Mouse (Mus musculus): Measurements from ENCODE around the gene Nt5dc2. TPM values are rescaled to one million over a fixed set of nuclear protein-coding genes. Genes with fewer than 3 reads are reported as not detected.

Gene Nt5dc2
- polyA plus RNA-seq, 1 experiment from 2014 or later = 324 TPM

GRCm38 (mm10) chr14:31137281-31137595 lies 6.4 kb downstream of the Nt5dc2 start:
- Histone ChIP-seq H3K9ac (replicated peaks; ENCODE audit: low read depth, low read length) (no peak overlapping the region), H3K27me3 (ENCODE audit: control insufficient read depth, insufficient read depth, low read length) (no peaks in the 10 kb centered on the region), H3K4me1 (ENCODE audit: control insufficient read depth, insufficient read depth, low read length) (peaks cover 17% of the 10 kb centered on the region), H3K4me2 (replicated peaks; ENCODE audit: low read depth, low read length) (no peak overlapping the region), H3K36me3 (ENCODE audit: control insufficient read depth, insufficient read depth, low read length) (peaks cover 68% of the 10 kb centered on the region), H3K27ac (ENCODE audit: low read length) (0 out of 2 replicates have a peak overlapping the region, but pooled peaks have one; percentile 48), H3K4me3 (ENCODE audit: low read depth, low read length) (no peak overlapping the region), H3K9me3 (ENCODE audit: control insufficient read depth, low read depth, low read length) (no peaks in the 10 kb centered on the region)
- ATAC-seq (ENCODE audit: insufficient number of reproducible peaks, insufficient read depth, low FRiP score, low read depth) = no peak
- WGBS = 80% methylated on average over 10 of the region's 10 CpGs

DNA sequence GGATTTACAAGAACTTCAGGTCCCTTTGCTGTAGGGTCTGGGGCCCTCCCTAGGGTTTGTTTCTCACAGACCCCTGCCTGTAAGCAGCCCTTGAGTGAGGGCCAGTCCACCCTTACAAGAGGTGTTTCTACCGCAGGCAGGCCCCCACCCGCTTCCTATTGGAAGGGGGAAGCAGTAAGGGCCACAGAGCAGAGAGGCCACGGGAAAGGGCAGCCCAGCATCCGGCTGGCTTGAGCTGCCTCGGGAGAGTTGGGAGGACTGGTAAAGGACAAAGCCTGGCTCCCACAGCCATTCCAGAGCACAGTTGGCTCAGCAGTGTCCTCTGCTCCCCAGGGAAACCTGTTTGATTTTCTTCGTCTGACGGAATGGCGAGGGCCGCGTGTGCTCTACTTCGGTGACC lies 6.9 kb downstream of the Nt5dc2 start:
- no peaks in the 10 kb centered on the region for H3K27me3 ChIP-seq (ENCODE audit: control insufficient read depth, insufficient read depth, low read length)
- H3K4me3 ChIP-seq (ENCODE audit: low read depth, low read length) = no peak overlapping the region
- no peaks in the 10 kb centered on the region for H3K9me3 ChIP-seq (ENCODE audit: control insufficient read depth, low read depth, low read length)
- 88% methylated on average over 11 of the region's 11 CpGs for WGBS
- no peak overlapping the region for H3K4me2 ChIP-seq (replicated peaks; ENCODE audit: low read depth, low read length)
- peaks cover 68% of the 10 kb centered on the region for H3K36me3 ChIP-seq (ENCODE audit: control insufficient read depth, insufficient read depth, low read length)
- H3K9ac ChIP-seq (replicated peaks; ENCODE audit: low read depth, low read length) = no peak overlapping the region
- 0 out of 2 replicates have a peak overlapping the region, but pooled peaks have one; percentile 48 for H3K27ac ChIP-seq (ENCODE audit: low read length)
- peaks cover 11% of the 10 kb centered on the region for H3K4me1 ChIP-seq (ENCODE audit: control insufficient read depth, insufficient read depth, low read length)
- ATAC-seq (ENCODE audit: insufficient number of reproducible peaks, insufficient read depth, low FRiP score, low read depth) = no peak

- 91% methylated on average over 24 of the region's 35 CpGs for WGBS
- no peak overlapping the region for H3K9ac ChIP-seq (replicated peaks; ENCODE audit: low read depth, low read length)
- H3K36me3 ChIP-seq (ENCODE audit: control insufficient read depth, insufficient read depth, low read length) = peaks cover 68% of the 10 kb centered on the region
- H3K4me3 ChIP-seq (ENCODE audit: low read depth, low read length) = no peak overlapping the region
- H3K4me2 ChIP-seq (replicated peaks; ENCODE audit: low read depth, low read length) = no peak overlapping the region
- peaks cover 6% of the 10 kb centered on the region for H3K4me1 ChIP-seq (ENCODE audit: control insufficient read depth, insufficient read depth, low read length)
- ATAC-seq (ENCODE audit: insufficient number of reproducible peaks, insufficient read depth, low FRiP score, low read depth) = no peak
- no peak overlapping the region for H3K27ac ChIP-seq (ENCODE audit: low read length)
- H3K9me3 ChIP-seq (ENCODE audit: control insufficient read depth, low read depth, low read length) = no peaks in the 10 kb centered on the region
- no peaks in the 10 kb centered on the region for H3K27me3 ChIP-seq (ENCODE audit: control insufficient read depth, insufficient read depth, low read length)
Measured at GRCm38 (mm10) chr14:31138219-31138896, 7.5 kb downstream of the Nt5dc2 start.

DNA sequence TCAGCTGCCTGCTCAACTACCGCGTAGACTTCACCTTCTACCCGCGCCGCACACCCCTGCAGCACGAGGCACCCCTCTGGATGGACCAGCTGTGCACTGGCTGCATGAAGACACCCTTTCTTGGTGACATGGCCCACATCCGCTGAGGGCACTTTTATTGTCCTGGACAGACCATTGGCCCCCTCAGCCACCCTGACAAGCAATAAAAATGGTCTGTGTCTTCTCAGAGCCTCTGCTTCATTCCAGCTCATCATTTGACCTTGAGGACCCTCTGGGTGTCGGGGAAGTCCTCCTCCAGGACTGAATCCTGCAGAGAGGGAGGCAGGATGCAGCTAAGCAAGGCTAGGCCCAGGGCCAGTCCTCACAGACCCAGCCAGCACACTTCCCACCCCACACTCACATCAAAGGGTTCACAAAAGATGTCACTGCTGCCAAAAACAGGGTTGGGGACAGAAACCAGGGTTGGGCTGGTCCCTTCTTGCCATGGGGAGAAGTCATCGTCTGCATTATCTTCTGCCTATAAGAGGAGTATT lies 8.1 kb downstream of the Nt5dc2 start:
- Histone ChIP-seq H3K4me1 (ENCODE audit: control insufficient read depth, insufficient read depth, low read length) (no peaks in the 10 kb centered on the region), H3K36me3 (ENCODE audit: control insufficient read depth, insufficient read depth, low read length) (peaks cover 68% of the 10 kb centered on the region), H3K4me3 (ENCODE audit: low read depth, low read length) (no peak overlapping the region), H3K9ac (replicated peaks; ENCODE audit: low read depth, low read length) (no peak overlapping the region), H3K27ac (ENCODE audit: low read length) (no peak overlapping the region), H3K27me3 (ENCODE audit: control insufficient read depth, insufficient read depth, low read length) (no peaks in the 10 kb centered on the region), H3K9me3 (ENCODE audit: control insufficient read depth, low read depth, low read length) (no peaks in the 10 kb centered on the region), H3K4me2 (replicated peaks; ENCODE audit: low read depth, low read length) (no peak overlapping the region)
- WGBS = 91% methylated on average over 9 of the region's 9 CpGs
- ATAC-seq (ENCODE audit: insufficient number of reproducible peaks, insufficient read depth, low FRiP score, low read depth) = no peak

DNA sequence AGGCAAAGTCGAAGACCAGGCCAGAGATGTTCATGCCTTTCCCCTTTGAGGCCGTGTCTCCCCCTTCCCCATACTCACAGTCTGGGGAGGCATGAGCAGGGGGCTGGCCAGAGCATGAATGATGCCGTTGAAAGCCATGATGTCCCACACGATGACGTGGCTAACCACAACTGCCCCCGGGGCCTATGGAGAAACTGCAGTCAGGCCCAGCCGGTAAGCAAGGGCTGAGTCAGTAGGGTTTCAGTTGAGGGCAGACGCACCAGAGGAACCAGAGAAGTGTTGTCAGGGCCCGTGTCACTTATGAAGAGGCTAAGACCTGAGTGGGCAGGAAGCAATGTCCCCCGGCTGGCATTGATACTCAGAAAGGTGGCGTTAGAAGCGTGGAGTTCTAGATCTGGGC lies 8.8 kb downstream of the Nt5dc2 start:
- Histone ChIP-seq H3K9me3 (ENCODE audit: control insufficient read depth, low read depth, low read length) (no peaks in the 10 kb centered on the region), H3K9ac (replicated peaks; ENCODE audit: low read depth, low read length) (no peak overlapping the region), H3K27ac (ENCODE audit: low read length) (no peak overlapping the region), H3K4me3 (ENCODE audit: low read depth, low read length) (no peak overlapping the region), H3K36me3 (ENCODE audit: control insufficient read depth, insufficient read depth, low read length) (peaks cover 67% of the 10 kb centered on the region), H3K27me3 (ENCODE audit: control insufficient read depth, insufficient read depth, low read length) (no peaks in the 10 kb centered on the region), H3K4me2 (replicated peaks; ENCODE audit: low read depth, low read length) (no peak overlapping the region), H3K4me1 (ENCODE audit: control insufficient read depth, insufficient read depth, low read length) (no peaks in the 10 kb centered on the region)
- WGBS = 90% methylated on average over 12 of the region's 12 CpGs
- no peak for ATAC-seq (ENCODE audit: insufficient number of reproducible peaks, insufficient read depth, low FRiP score, low read depth)

GRCm38 (mm10) chr14:31140141-31140540 lies 9.3 kb downstream of the Nt5dc2 start:
- Histone ChIP-seq H3K36me3 (ENCODE audit: control insufficient read depth, insufficient read depth, low read length) (peaks cover 62% of the 10 kb centered on the region), H3K27ac (ENCODE audit: low read length) (no peak overlapping the region)
- WGBS = 87% methylated on average over 15 of the region's 15 CpGs

GRCm38 (mm10) chr14:31141011-31141410 lies 10.2 kb downstream of the Nt5dc2 start:
- H3K9me3 ChIP-seq (ENCODE audit: control insufficient read depth, low read depth, low read length) = no peaks in the 10 kb centered on the region
- no peak for ATAC-seq (ENCODE audit: insufficient number of reproducible peaks, insufficient read depth, low FRiP score, low read depth)
- no peak overlapping the region for H3K9ac ChIP-seq (replicated peaks; ENCODE audit: low read depth, low read length)
- no peaks in the 10 kb centered on the region for H3K27me3 ChIP-seq (ENCODE audit: control insufficient read depth, insufficient read depth, low read length)
- WGBS = 94% methylated on average over 14 of the region's 14 CpGs
- H3K27ac ChIP-seq (ENCODE audit: low read length) = no peak overlapping the region
- H3K4me3 ChIP-seq (ENCODE audit: low read depth, low read length) = no peak overlapping the region
- no peak overlapping the region for H3K4me2 ChIP-seq (replicated peaks; ENCODE audit: low read depth, low read length)
- no peaks in the 10 kb centered on the region for H3K4me1 ChIP-seq (ENCODE audit: control insufficient read depth, insufficient read depth, low read length)
- H3K36me3 ChIP-seq (ENCODE audit: control insufficient read depth, insufficient read depth, low read length) = peaks cover 55% of the 10 kb centered on the region

More at GRCm38 (mm10) chr14:31140141-31140540, 9.3 kb downstream of the Nt5dc2 start:
- Histone ChIP-seq H3K27me3 (ENCODE audit: control insufficient read depth, insufficient read depth, low read length) (no peaks in the 10 kb centered on the region), H3K4me1 (ENCODE audit: control insufficient read depth, insufficient read depth, low read length) (no peaks in the 10 kb centered on the region), H3K9me3 (ENCODE audit: control insufficient read depth, low read depth, low read length) (no peaks in the 10 kb centered on the region), H3K4me2 (replicated peaks; ENCODE audit: low read depth, low read length) (no peak overlapping the region), H3K4me3 (ENCODE audit: low read depth, low read length) (no peak overlapping the region), H3K9ac (replicated peaks; ENCODE audit: low read depth, low read length) (no peak overlapping the region)
- no peak for ATAC-seq (ENCODE audit: insufficient number of reproducible peaks, insufficient read depth, low FRiP score, low read depth)

DNA sequence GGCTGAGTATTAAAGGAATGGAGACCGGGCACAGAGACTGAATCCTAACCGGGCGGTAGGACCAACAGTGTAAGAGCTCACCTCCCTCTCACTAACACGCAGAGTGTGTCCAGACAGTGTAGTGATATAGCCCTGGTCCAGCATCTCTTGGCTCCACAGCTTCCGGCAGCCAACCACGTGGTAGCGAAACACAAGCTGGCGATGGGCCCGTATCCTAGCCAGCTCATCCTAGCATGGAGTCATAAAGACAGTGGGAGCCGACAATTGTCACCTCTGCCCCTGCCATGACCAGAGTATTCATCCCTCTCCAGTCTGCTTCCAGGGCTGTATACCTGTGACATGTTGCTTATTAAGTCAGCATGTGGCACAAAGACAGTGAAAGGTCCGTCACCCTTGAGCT lies 14.8 kb downstream of the Nt5dc2 start:
- 90% methylated on average over 11 of the region's 11 CpGs for WGBS
- Histone ChIP-seq H3K36me3 (ENCODE audit: control insufficient read depth, insufficient read depth, low read length) (peaks cover 12% of the 10 kb centered on the region), H3K4me1 (ENCODE audit: control insufficient read depth, insufficient read depth, low read length) (no peaks in the 10 kb centered on the region), H3K4me3 (ENCODE audit: low read depth, low read length) (no peak overlapping the region), H3K9me3 (ENCODE audit: control insufficient read depth, low read depth, low read length) (no peaks in the 10 kb centered on the region), H3K4me2 (replicated peaks; ENCODE audit: low read depth, low read length) (no peak overlapping the region), H3K27ac (ENCODE audit: low read length) (no peak overlapping the region), H3K27me3 (ENCODE audit: control insufficient read depth, insufficient read depth, low read length) (no peaks in the 10 kb centered on the region), H3K9ac (replicated peaks; ENCODE audit: low read depth, low read length) (no peak overlapping the region)
- no peak for ATAC-seq (ENCODE audit: insufficient number of reproducible peaks, insufficient read depth, low FRiP score, low read depth)
